Mouse (Mus musculus) left cerebral cortex, adult 18-20 months (tissue): ENCODE results near the gene Olfr461. TPM values are rescaled to one million over a fixed set of nuclear protein-coding genes. Genes with fewer than 3 reads are reported as not detected.
"Not testable (repeated sequence)": the region's sequence is repeated elsewhere in the genome, so short reads cannot be mapped to it uniquely, and the experiment has no call there.

Experiments used
- DNase-seq, 2 experiments: peaks; one replicate each; pipeline ENCODE4 v3.0.0; 2021 to 2022; ENCODE audit warnings: low spot score in 2 of 2, mixed read lengths in 1 of 2
- long read RNA-seq, 2 experiments: library from polyadenylated mRNA; stranded (forward); transcript quantifications; one replicate each; pipeline ENCODE4 v2.0.0; 2021
- total RNA-seq, 2 experiments: library from RNA; stranded (reverse); gene quantifications; 2 replicates each; pipeline ENCODE4 v1.2.3; 2021

Olfr461 gene
- not detected for total RNA-seq
- long read RNA-seq, experiment 1 = 0 reads
- long read RNA-seq, experiment 2 = 0 reads

DNA sequence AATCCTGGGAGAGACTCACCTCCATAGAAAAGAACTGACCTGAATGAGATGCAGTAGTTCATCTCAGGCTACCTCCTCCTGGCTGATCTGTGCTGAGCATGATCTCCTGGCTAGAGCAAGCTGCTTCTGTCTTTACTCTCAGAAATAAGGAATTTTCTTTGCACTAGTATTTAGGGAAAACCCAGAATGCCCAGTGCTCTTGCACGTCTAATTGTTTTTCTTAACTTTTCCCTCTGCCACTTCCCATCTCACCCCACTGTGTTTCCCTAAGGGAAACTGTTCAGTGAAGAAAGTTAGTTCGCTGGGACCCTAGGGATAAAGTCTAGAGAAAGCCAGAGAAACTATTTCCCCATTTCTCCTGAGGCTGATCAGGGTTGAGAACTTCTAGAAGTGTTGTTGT lies at the start of gene Olfr461:
Gene Olfr461, minus strand, starts transcription at position 101 of the 400 bp plus-strand sequence.
- no peak for DNase-seq

DNA sequence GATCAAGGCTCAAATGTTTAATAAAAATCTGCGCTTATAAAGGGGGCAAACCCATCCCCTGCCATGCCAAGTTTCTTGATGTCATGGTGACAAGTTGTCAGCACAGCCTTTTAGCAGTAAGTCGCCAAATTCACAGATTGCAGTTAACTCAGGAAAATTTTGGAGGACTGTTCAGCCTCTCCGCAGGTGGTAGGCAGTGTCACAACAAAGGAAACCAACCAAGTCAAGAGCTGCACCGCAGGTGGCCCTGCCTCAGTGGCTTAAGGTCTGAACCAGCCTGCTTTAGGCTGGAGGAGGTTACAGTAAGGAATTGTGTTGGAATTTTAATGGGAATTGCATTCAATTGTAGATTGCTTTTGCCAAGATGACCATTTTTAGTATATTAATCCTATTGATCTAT lies 43.7 kb upstream of the Olfr461 start:
- not testable (repeated sequence) for DNase-seq

DNA sequence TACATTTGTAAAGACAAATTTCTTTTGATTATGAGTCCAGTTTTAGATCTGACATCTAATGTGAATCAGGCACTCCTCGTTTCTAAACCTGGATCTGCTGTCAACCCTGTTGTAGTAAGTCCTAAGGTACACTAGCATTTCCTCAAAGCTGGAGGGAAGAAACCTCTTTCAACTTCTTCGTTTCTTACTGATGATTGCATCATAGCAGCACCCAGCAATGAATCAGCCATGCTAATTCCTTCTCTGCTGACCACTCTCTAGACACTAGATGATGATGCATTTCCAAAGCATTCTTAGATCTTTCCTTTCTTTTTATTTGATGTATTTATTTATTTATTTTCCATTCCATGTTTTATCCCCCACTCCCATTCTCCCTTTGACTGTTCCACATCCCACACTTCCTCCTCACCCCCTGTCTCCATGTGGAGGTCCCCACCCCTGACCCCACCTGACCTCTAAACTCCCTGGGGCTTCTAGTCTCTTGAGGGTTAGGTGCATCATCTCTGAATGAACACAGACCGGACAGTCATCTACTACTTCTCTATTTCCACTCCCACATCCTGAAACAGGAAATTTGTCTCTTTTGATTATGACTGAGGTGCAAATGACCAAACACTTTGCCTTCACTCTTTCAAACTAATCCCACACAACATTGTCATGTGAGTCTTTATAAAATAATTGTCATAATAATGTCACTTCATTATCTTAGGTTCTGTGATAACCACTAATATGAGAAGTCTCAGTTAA lies 40.1 kb upstream of the Olfr461 start:
- no peak for DNase-seq

DNA sequence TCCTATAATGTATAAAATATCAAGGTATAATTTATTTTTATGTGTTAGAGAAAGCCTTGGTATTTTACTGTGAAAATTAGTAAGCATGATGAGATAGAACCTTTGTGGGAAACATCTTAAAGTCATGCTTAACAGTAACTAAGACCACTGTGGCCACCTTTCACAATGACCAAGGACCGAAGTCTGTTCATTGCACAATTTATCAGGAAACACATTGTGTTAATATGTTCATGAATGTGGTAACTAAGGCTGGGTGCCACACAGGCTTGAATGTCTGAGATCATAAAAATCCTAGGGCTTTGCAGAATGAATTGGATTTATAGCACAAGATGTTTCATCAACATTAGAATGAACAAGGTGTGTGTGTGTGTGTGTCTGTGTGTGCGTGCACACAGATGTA lies 33.5 kb upstream of the Olfr461 start:
- DNase-seq = no peak

DNA sequence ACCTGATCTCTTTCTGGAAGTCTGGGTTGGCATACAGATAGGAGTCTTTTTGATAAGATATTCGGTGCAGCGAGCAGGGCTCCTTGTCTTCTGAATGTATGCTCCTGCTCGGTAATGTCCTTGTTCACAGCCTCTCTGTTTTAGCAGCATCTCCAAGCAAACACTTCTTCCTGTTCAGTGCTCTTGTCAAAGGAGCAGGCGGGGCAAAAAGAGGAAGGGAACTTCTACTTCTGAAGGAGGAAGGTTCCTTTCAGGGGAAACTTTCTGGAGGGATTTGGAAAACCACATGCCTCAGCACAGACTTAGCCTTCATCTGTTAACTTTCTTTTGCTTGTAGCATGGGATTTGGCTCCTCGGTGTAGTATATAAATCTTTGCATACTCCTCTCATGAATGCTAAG lies 30.8 kb upstream of the Olfr461 start, which contains the start of gene Clec5a:
Gene Clec5a, minus strand, starts transcription at position 177 of the 400 bp plus-strand sequence.
- no peak for DNase-seq

DNA sequence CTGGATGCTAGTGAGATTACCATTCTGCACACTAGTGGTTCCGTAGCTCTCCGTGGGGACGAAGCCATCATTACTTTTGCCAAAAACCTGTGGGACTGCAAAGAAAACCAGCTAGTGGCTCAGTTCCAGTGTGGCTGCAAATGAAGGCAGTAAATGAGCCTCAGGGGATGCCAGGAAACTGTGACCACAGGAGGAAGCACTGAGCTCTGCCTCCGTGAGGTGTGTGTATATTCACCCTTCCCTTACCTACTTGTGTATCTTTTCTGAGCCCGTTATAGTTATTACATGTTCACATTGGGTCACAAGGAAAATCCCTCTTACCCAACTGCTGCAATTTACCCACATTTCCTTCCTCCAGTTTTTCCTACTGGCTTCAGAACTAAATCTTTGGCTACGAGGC lies 29.5 kb upstream of the Olfr461 start:
- DNase-seq = no peak

DNA sequence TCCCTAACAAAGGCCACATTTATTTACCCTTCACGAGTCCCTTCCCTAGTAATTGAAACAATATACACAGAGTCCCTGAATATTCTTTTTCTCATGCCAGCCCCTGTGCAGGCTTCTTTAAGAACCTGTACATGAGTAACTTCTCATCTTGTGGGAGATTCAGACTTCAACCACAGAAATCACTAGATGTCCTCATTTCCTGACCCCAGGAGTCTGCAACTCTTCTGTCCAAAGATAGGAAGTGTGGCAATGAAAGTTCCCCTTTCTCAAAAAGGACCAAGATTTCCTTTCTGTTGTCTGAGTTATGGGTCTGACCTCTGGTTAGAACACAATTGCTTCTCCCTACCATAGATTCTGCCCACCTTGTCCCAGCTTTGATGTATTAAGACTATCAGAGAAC lies 21.5 kb upstream of the Olfr461 start:
- DNase-seq = no peak

DNA sequence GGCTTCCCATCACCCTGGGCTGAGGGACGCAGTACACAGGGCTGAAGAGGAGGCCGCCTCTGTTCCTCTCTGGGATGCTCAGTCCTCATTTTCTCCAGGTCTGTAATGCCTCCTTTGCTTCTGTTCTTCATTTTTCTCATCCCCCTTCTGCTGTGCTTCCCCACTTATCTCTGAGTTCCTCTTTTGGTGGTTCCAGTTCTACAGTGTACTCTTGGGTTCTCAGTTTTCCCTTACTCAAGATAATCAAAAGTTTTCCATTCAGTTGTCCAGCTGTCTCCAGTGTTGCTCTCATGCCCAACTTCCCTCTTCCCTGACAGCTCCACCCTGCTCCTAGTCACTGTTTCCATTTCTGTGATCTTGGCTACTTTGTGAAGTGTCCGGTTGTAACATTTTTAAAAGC lies 18.8 kb upstream of the Olfr461 start:
- no peak for DNase-seq

DNA sequence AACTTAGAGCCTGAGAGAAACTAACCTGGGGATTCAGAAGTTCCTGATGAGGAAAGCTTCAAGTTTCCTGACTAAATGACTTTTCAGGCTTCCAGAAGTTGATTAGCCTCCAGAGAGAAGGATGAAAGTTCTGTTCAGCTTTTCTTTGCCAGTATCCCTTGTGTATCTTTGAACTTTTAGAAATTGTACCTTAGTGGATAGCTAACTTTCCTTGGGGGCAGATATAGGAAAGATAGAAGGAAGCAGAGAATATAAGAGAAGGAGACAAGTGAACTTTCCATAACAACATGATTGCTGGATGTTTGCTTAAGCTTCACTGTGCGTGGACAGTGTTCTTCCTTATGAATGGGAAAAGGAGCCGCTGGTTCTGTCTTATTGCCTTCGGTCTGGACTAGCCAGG lies 14.3 kb upstream of the Olfr461 start, which contains the start of gene Olfr460:
Gene Olfr460, plus strand, starts transcription at position 301 of the 400 bp plus-strand sequence.
- no peak for DNase-seq

DNA sequence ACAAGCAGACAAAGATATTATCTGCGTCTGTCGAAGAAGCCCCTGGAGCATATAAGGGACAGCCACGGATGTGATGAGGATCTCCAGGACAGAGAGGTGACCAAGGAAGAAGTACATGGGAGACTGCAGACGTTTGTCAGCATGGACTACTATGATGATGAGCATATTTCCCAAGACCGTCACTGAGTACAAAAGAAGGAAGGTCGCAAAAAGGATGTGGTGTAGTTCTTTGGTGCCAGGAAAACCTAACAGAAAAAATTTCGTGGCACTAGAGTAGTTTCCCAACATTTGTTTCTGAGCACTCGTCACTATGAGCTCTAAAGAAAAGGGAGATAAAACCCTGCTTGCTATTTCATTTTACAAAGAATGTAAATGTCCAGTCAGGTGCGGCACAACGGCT lies 10.2 kb downstream of the Olfr461 start:
- no peak for DNase-seq

DNA sequence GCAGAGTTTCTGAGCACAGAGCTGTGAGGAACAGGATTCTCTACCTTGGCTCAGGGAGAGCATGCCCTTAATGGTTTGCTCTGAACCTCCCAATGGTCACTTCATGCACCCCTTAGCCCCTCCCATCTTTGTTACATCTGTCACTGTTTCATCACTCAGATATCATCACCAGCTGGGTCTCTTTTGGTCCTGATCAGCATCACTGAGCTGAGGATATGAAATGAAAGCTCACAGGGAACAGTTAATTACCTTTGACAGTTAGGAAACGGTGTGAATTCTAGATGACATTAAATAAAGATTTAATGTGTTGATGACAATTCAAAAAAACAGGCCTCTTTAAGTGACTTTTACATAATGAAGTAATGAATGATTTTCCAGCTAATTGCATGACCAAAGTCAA lies 35.4 kb downstream of the Olfr461 start, which contains the start of gene Prss37:
Gene Prss37, minus strand, starts transcription at position 101 of the 400 bp plus-strand sequence.
- no peak for DNase-seq

DNA sequence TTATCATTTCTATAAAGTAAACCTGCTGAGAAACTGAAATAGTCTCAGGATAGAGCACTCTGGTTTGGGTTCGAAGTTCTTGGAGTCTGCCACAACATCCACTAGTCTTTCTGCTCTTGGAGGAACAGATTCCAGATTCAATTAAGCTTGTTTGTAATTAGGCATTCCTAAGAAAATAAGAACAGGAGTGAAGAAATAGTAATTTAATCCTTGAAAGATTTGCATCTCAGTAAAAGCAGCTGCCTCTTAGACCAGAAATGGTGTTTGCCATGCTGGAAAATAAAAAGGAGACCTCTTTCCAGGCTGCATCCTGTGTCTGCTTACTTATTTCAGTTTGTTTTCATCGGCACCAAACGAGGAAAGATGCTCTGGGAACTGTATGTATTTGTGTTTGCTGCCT lies 61.6 kb downstream of the Olfr461 start, which contains the start of gene Tas2r108:
Gene Tas2r108, plus strand, starts transcription at position 301 of the 400 bp plus-strand sequence.
- no peak for DNase-seq

Other genes starting within 250 kb of the Olfr461 start
- gene Agk, start 229.9 kb downstream of the Olfr461 start, total RNA-seq = 10 to 100 TPM; 40.2 to 46.2 TPM
- gene E330009J07Rik, start 118.9 kb downstream of the Olfr461 start, total RNA-seq = 10 to 100 TPM; 60.6 to 72.1 TPM
- gene Wee2, start 116.0 kb downstream of the Olfr461 start, total RNA-seq = under 1 TPM in 1 of 2 experiments, not detected in 1; 0.33 TPM
- 10 to 100 TPM; 27.9 to 31.7 TPM for gene Ssbp1, start 83.7 kb downstream of the Olfr461 start, total RNA-seq
- gene Tas2r137, start 63.8 kb downstream of the Olfr461 start, total RNA-seq = not detected
- gene Tas2r108, start 61.5 kb downstream of the Olfr461 start, total RNA-seq = under 1 TPM in 1 of 2 experiments, not detected in 1; 0.35 TPM
- not detected for gene Prss37, start 35.5 kb downstream of the Olfr461 start, total RNA-seq
- not detected for gene Olfr460, start 14.4 kb upstream of the Olfr461 start, total RNA-seq
- gene Clec5a, start 30.8 kb upstream of the Olfr461 start, total RNA-seq = 1 to 10 TPM in 1 of 2 experiments, under 1 TPM in 1; 1.00 to 1.5 TPM
- not detected for gene Tas2r138, start 58.3 kb upstream of the Olfr461 start, total RNA-seq
- not detected for gene Mgam, start 73.8 kb upstream of the Olfr461 start, total RNA-seq